Mouse (Mus musculus) liver, postnatal 0 days (tissue): ENCODE measurements around the gene Tmem94.

Experiments
- CTCF ChIP-seq: sonication (generic); IDR thresholded peaks from 2 replicates; pipeline ENCODE4 v1.5.1; 2016; ENCODE audit warnings: antibody characterized with exemption, low read depth
- EP300 ChIP-seq: IDR thresholded peaks from 2 replicates; pipeline ENCODE4 v1.6.1; 2016; ENCODE audit warnings: antibody characterized with exemption, low read depth, mild to moderate bottlenecking

- TF ChIP-seq CTCF: no peak
- TF ChIP-seq EP300: no peak
These were observed 73.7 kb downstream of the Tmem94 start for GRCm38 (mm10) chr11:115838895-115839311.
